19 mouse cellular contexts compared by ENCODE assay signal in the genomic region with DNA sequence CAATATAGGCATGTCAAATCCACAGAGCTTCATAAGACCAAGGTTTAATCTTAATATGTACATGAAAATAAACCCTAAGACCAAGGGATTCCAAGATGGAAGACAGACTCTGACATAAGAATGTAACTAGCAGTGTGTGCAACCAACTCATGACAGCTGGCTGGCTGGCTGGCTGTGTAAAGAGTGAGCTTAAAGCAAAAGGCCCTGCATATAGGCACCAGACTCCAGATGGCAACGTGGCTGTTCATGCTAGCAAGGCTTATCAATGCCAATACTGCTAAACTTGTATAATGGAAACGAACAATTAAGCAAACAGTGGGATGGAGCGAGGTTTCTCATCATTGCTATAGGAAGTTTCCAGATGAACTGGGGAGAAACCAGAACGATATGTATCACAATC.
"Had no signal": no experiment of that assay in that cellular context is flagged by ENCODE, and none has a peak within 500 bp of the region (broad histone marks: within the 10 kb centered on the region; RNA-seq: fewer than 3 reads in every experiment).

No protein-coding gene starts in this region.

- H3K9ac ChIP-seq: lung, embryonic 14.5 days; midbrain, embryonic 12.5 days; neural tube, embryonic 13.5 days; neural tube, embryonic 15.5 days had no signal

- H3K4me2 ChIP-seq: lung, embryonic 14.5 days; midbrain, embryonic 12.5 days; neural tube, embryonic 13.5 days; neural tube, embryonic 15.5 days had no signal

- DNase-seq: lung, adult 18-20 months; lung, embryonic 14.5 days; lung, postnatal 10 days; lung, postnatal 4 days; midbrain, embryonic 14.5 days; retina, postnatal 1 day; right cerebral cortex, adult 18-20 months; right cerebral cortex, postnatal 25 days; right cerebral cortex, postnatal 4 days; spleen, adult 18-20 months; thymus, adult 18-20 months; thymus, postnatal 14 days; thymus, postnatal 36 days had no signal

- H3K9me3 ChIP-seq: midbrain, embryonic 10.5 days; midbrain, embryonic 12.5 days; neural tube, embryonic 13.5 days; neural tube, embryonic 15.5 days had no signal

- ATAC-seq: midbrain, embryonic 16.5 days had no signal

- H3K4me3 ChIP-seq: midbrain, embryonic 10.5 days; midbrain, embryonic 12.5 days; myocyte; neural tube, embryonic 13.5 days; neural tube, embryonic 15.5 days had no signal

- H3K36me3 ChIP-seq: midbrain, embryonic 10.5 days; midbrain, embryonic 12.5 days; neural tube, embryonic 13.5 days; neural tube, embryonic 15.5 days had no signal

- H3K27ac ChIP-seq: midbrain, embryonic 10.5 days; midbrain, embryonic 12.5 days; neural tube, embryonic 13.5 days; neural tube, embryonic 15.5 days had no signal
